Mouse (Mus musculus) MEL (cell line): ENCODE measurements around the gene Il17c. TPM values are rescaled to one million over a fixed set of nuclear protein-coding genes. Genes with fewer than 3 reads are reported as not detected.

Experiments
- DNase-seq: peaks from one replicate; pipeline ENCODE4 v3.0.0; 2011; ENCODE audit warnings: low read depth, low spot score
- H3K27ac ChIP-seq: 2 replicates; pipeline ENCODE4 v1.5.1; 2012; ENCODE audit warnings: low read depth, mild to moderate bottlenecking, control low read depth, low read length, moderate library complexity; ENCODE audit not compliant: control insufficient read depth
- H3K27me3 ChIP-seq, 2 experiments: fragments of 150-350 bp in 1 of 2; sonication (generic) in 1 of 2; 2 replicates each; pipeline ENCODE4 v1.6.1; 2012; ENCODE audit warnings: low read length in 2 of 2, mild to moderate bottlenecking in 2 of 2, improper control_type of control experiment in 1 of 2, moderate library complexity in 1 of 2; ENCODE audit not compliant: insufficient read depth in 2 of 2, control insufficient read depth in 1 of 2
- H3K36me3 ChIP-seq, 2 experiments: 2 replicates each; pipeline ENCODE4 v1.6.1; 2012 to 2014; ENCODE audit warnings: low read length in 2 of 2, improper control_type of control experiment in 1 of 2, inconsistent platforms in 1 of 2, mild to moderate bottlenecking in 1 of 2; ENCODE audit not compliant: insufficient read depth in 2 of 2, control insufficient read depth in 1 of 2
- H3K4me1 ChIP-seq, 2 experiments: fragments of 150-350 bp in 1 of 2; sonication (generic) in 1 of 2; 2 replicates each; pipeline ENCODE4 v1.6.1; 2012; ENCODE audit warnings: low read length in 2 of 2, improper control_type of control experiment in 1 of 2, mild to moderate bottlenecking in 1 of 2; ENCODE audit not compliant: insufficient read depth in 2 of 2, control insufficient read depth in 1 of 2
- H3K4me3 ChIP-seq, 2 experiments: fragments of 150-350 bp in 1 of 2; sonication (generic) in 1 of 2; 2 replicates each; pipeline ENCODE4 v1.5.1; 2012; ENCODE audit warnings: low read depth in 2 of 2, low read length in 2 of 2, mild to moderate bottlenecking in 2 of 2, moderate library complexity in 2 of 2, control low read depth in 1 of 2, improper control_type of control experiment in 1 of 2; ENCODE audit not compliant: control insufficient read depth in 1 of 2, insufficient read depth in 1 of 2
- H3K79me2 ChIP-seq: 2 replicates; pipeline ENCODE4 v1.6.1; 2012; ENCODE audit warnings: mild to moderate bottlenecking, low read length, moderate library complexity; ENCODE audit not compliant: control insufficient read depth, poor library complexity, insufficient read depth
- H3K9ac ChIP-seq: 2 replicates; pipeline ENCODE4 v1.6.1; 2012; ENCODE audit warnings: low read depth, mild to moderate bottlenecking, control low read depth, low read length, moderate library complexity; ENCODE audit not compliant: control insufficient read depth, poor library complexity, severe bottlenecking
- H3K9me3 ChIP-seq: fragments of 150-350 bp; sonication (generic); replicated peaks from 2 replicates; pipeline ENCODE4 v1.6.1; 2012; ENCODE audit warnings: mild to moderate bottlenecking, low read length, improper control_type of control experiment, moderate library complexity; ENCODE audit not compliant: insufficient read depth
- CHD1 ChIP-seq: IDR thresholded peaks from 2 replicates; pipeline ENCODE4 v1.6.1; 2012; ENCODE audit warnings: low read depth, mild to moderate bottlenecking, inconsistent platforms, low read length, improper control_type of control experiment
- CTCF ChIP-seq, 3 experiments: IDR thresholded peaks in 2 of 3; conservative IDR thresholded peaks in 1 of 3; 2 replicates each; pipeline ENCODE4 v1.5.1; 2011 to 2012; ENCODE audit warnings: low read length in 3 of 3, low read depth in 2 of 3, mild to moderate bottlenecking in 2 of 3, improper control_type of control experiment in 1 of 3, inconsistent platforms in 1 of 3, mixed read lengths in 1 of 3, moderate library complexity in 1 of 3; ENCODE audit not compliant: control insufficient read depth in 1 of 3, insufficient read depth in 1 of 3, poor library complexity in 1 of 3, severe bottlenecking in 1 of 3
- E2F4 ChIP-seq: IDR thresholded peaks from 2 replicates; pipeline ENCODE4 v1.6.1; 2011; ENCODE audit warnings: low read depth, low read length, improper control_type of control experiment, borderline replicate concordance
- EP300 ChIP-seq, 2 experiments: IDR thresholded peaks; 2 replicates each; pipeline ENCODE4 v1.6.1; 2011; ENCODE audit warnings: improper control_type of control experiment in 2 of 2, low read length in 2 of 2, low read depth in 1 of 2, mild to moderate bottlenecking in 1 of 2
- ETS1 ChIP-seq: IDR thresholded peaks from 2 replicates; pipeline ENCODE4 v1.6.1; 2012; ENCODE audit warnings: low read depth, mild to moderate bottlenecking, inconsistent platforms, low read length, improper control_type of control experiment, moderate library complexity
- GATA1 ChIP-seq: IDR thresholded peaks from 2 replicates; pipeline ENCODE4 v1.6.1; 2011; ENCODE audit warnings: low read depth, low read length, improper control_type of control experiment
- JUND ChIP-seq: IDR thresholded peaks from 2 replicates; pipeline ENCODE4 v1.6.1; 2011; ENCODE audit warnings: low read depth, mild to moderate bottlenecking, improper control_type of control experiment, low read length
- MAX ChIP-seq: IDR thresholded peaks from 2 replicates; pipeline ENCODE4 v1.6.1; 2011; ENCODE audit warnings: low read length, improper control_type of control experiment
- MEF2A ChIP-seq: IDR thresholded peaks from 2 replicates; pipeline ENCODE4 v1.6.1; 2014; ENCODE audit warnings: low read depth, mild to moderate bottlenecking, inconsistent platforms, low read length, improper control_type of control experiment; ENCODE audit not compliant: poor library complexity, insufficient replicate concordance, severe bottlenecking; ENCODE audit errors: extremely low read depth
- NRF1 ChIP-seq: IDR thresholded peaks from 2 replicates; pipeline ENCODE4 v1.6.1; 2014; ENCODE audit warnings: low read depth, mild to moderate bottlenecking, inconsistent platforms, low read length, improper control_type of control experiment, moderate library complexity; ENCODE audit not compliant: poor library complexity, insufficient read depth, severe bottlenecking
- POLR2AphosphoS2 ChIP-seq: IDR thresholded peaks from 2 replicates; pipeline ENCODE4 v1.6.1; 2011; ENCODE audit warnings: low read length, improper control_type of control experiment
- POLR2AphosphoS5 ChIP-seq: IDR thresholded peaks from 2 replicates; pipeline ENCODE4 v1.6.1; 2012; ENCODE audit warnings: low read depth, borderline replicate concordance, mild to moderate bottlenecking, inconsistent platforms, low read length, moderate library complexity, mixed read lengths
- RAD21 ChIP-seq: IDR thresholded peaks from 2 replicates; pipeline ENCODE4 v1.6.1; 2011; ENCODE audit warnings: mild to moderate bottlenecking, low read depth, low read length, improper control_type of control experiment
- SIN3A ChIP-seq: IDR thresholded peaks from 2 replicates; pipeline ENCODE4 v1.6.1; 2012; ENCODE audit warnings: low read length, improper control_type of control experiment, inconsistent platforms
- TAL1 ChIP-seq: IDR thresholded peaks from 2 replicates; pipeline ENCODE4 v1.6.1; 2012; ENCODE audit warnings: mild to moderate bottlenecking, inconsistent platforms, low read length, moderate library complexity, mixed read lengths
- TBP ChIP-seq: IDR thresholded peaks from 2 replicates; pipeline ENCODE4 v1.8.0; 2011; ENCODE audit warnings: low read depth, low read length, improper control_type of control experiment
- USF2 ChIP-seq, 2 experiments: IDR thresholded peaks; 2 replicates each; pipeline ENCODE4 v1.6.1; 2011 to 2012; ENCODE audit warnings: improper control_type of control experiment in 2 of 2, low read length in 2 of 2, borderline replicate concordance in 1 of 2, inconsistent platforms in 1 of 2, low read depth in 1 of 2, mild to moderate bottlenecking in 1 of 2; ENCODE audit not compliant: insufficient read depth in 1 of 2
- ZNF384 ChIP-seq: IDR thresholded peaks from 2 replicates; pipeline ENCODE4 v1.6.1; 2012; ENCODE audit warnings: low read depth, mild to moderate bottlenecking, inconsistent platforms, low read length, improper control_type of control experiment
- polyA plus RNA-seq, 2 experiments: library from polyadenylated mRNA; stranded (reverse) in 1 of 2; unstranded in 1 of 2; fragments of >175 nt in 1 of 2; fragments of >200 nt in 1 of 2; gene quantifications; 2 replicates each; pipeline versions ENCODE4 v1.2.1 to v1.2.4; 2012; ENCODE audit warnings: low replicate concordance in 2 of 2, low read depth in 1 of 2; ENCODE audit not compliant: insufficient read length in 2 of 2, insufficient read depth in 1 of 2, missing spikeins in 1 of 2
- total RNA-seq: library from RNA; depleted of rRNA; stranded (reverse); fragments of 300-350 nt; gene quantifications from 2 replicates; pipeline ENCODE4 v1.2.3, GENCODE M21; 2012; rRNA removed

The Il17c gene
- total and polyA plus RNA-seq, 3 experiments = 0.43 TPM; not detected in 2

GRCm38 (mm10) chr8:122470691-122471090 lies 48.9 kb downstream of the Il17c start:
- Histone ChIP-seq H3K4me1 (peaks cover 6 to 19% of the 10 kb centered on the region in 2 experiments), H3K27me3 (no peaks in the 10 kb centered on the region), H3K9ac (no peak overlapping the region), H3K79me2 (peaks cover 10% of the 10 kb centered on the region), H3K9me3 (no peaks in the 10 kb centered on the region), H3K36me3 (peaks cover 0 to 13% of the 10 kb centered on the region in 2 experiments; a peak in 3 of 4 replicates), H3K27ac (no peak overlapping the region), H3K4me3 (no peak overlapping the region)
- no peak for TF ChIP-seq RAD21
- no peak for TF ChIP-seq TAL1
- TF ChIP-seq CTCF (IDR thresholded peaks at IDR 0.05 in 2 of 3, conservative IDR thresholded peaks at IDR 0.05 in 1 of 3; ENCODE audit: control insufficient read depth in 1 of 3, insufficient read depth in 1 of 3, low read depth in 2 of 3, low read length in 3 of 3, poor library complexity in 1 of 3, severe bottlenecking in 1 of 3) = no peak
- no peak for TF ChIP-seq TBP
- no peak for TF ChIP-seq USF2 (IDR thresholded peaks at IDR 0.05; ENCODE audit: borderline replicate concordance in 1 of 2, insufficient read depth in 1 of 2, low read depth in 1 of 2, low read length in 2 of 2)
- no peak for TF ChIP-seq NRF1
- no peak for TF ChIP-seq MAX
- TF ChIP-seq GATA1 = no peak
- TF ChIP-seq EP300 (IDR thresholded peaks at IDR 0.05; ENCODE audit: low read depth in 1 of 2, low read length in 2 of 2) = no peak
- no peak for TF ChIP-seq ZNF384
- TF ChIP-seq E2F4 = no peak
- TF ChIP-seq ETS1 = no peak
- TF ChIP-seq JUND = no peak
- TF ChIP-seq MEF2A = no peak
- TF ChIP-seq SIN3A = no peak
- no peak for TF ChIP-seq POLR2AphosphoS5
- no peak for TF ChIP-seq POLR2AphosphoS2
- TF ChIP-seq CHD1 = no peak
- peak; percentile 10 for DNase-seq

Other genes with a start within 250 kb of the Il17c start
- gene Zfpm1, start 139.9 kb upstream of the Il17c start, total RNA-seq = 104 and 133 TPM in 2 replicates
- 100 to 1,000 TPM; 260 to 343 TPM for gene Zfpm1, start 139.9 kb upstream of the Il17c start, polyA plus RNA-seq
- gene Trhr2, start 61.3 kb upstream of the Il17c start, total RNA-seq = 0.12 TPM in 1 of 2 replicates, not detected in the other
- gene Trhr2, start 61.3 kb upstream of the Il17c start, polyA plus RNA-seq = under 1 TPM in 1 of 2 experiments, not detected in 1; 0.07 TPM
- 84.3 and 98.5 TPM in 2 replicates for gene Zc3h18, start 45.4 kb upstream of the Il17c start, total RNA-seq
- gene Zc3h18, start 45.4 kb upstream of the Il17c start, polyA plus RNA-seq = 100 to 1,000 TPM in 1 of 2 experiments, 10 to 100 TPM in 1; 30.2 to 122 TPM
- 299 and 344 TPM in 2 replicates for gene Cyba, start 10.9 kb downstream of the Il17c start, total RNA-seq
- gene Cyba, start 10.9 kb downstream of the Il17c start, polyA plus RNA-seq = 100 to 1,000 TPM; 321 to 338 TPM
- gene Mvd, start 21.4 kb downstream of the Il17c start, total RNA-seq = 20.6 and 20.8 TPM in 2 replicates
- gene Mvd, start 21.4 kb downstream of the Il17c start, polyA plus RNA-seq = 10 to 100 TPM in 1 of 2 experiments, not detected in 1; 25.5 TPM
- not detected in 2 replicates for gene Snai3, start 38.7 kb downstream of the Il17c start, total RNA-seq
- gene Snai3, start 38.7 kb downstream of the Il17c start, polyA plus RNA-seq = under 1 TPM in 1 of 2 experiments, not detected in 1; 0.06 TPM
- gene Rnf166, start 54.0 kb downstream of the Il17c start, total RNA-seq = 12.0 and 18.6 TPM in 2 replicates
- 10 to 100 TPM in 1 of 2 experiments, not detected in 1; 37.7 TPM for gene Rnf166, start 54.0 kb downstream of the Il17c start, polyA plus RNA-seq
- 44.4 and 57.4 TPM in 2 replicates for gene Ctu2, start 54.1 kb downstream of the Il17c start, total RNA-seq
- gene Ctu2, start 54.1 kb downstream of the Il17c start, polyA plus RNA-seq = 10 to 100 TPM in 1 of 2 experiments, not detected in 1; 44.0 TPM
- gene Piezo1, start 129.3 kb downstream of the Il17c start, total RNA-seq = 144 and 155 TPM in 2 replicates
- 100 to 1,000 TPM in 1 of 2 experiments, 10 to 100 TPM in 1; 35.1 to 223 TPM for gene Piezo1, start 129.3 kb downstream of the Il17c start, polyA plus RNA-seq
- gene Cdt1, start 146.0 kb downstream of the Il17c start, total RNA-seq = 64.3 and 74.6 TPM in 2 replicates
- 10 to 100 TPM in 1 of 2 experiments, not detected in 1; 84.5 TPM for gene Cdt1, start 146.0 kb downstream of the Il17c start, polyA plus RNA-seq
- gene Aprt, start 154.9 kb downstream of the Il17c start, total RNA-seq = 239 and 243 TPM in 2 replicates
- gene Aprt, start 154.9 kb downstream of the Il17c start, polyA plus RNA-seq = 100 to 1,000 TPM in 1 of 2 experiments, not detected in 1; 287 TPM
- 1.7 and 2.1 TPM in 2 replicates for gene Galns, start 189.4 kb downstream of the Il17c start, total RNA-seq
- gene Galns, start 189.4 kb downstream of the Il17c start, polyA plus RNA-seq = 1 to 10 TPM in 1 of 2 experiments, not detected in 1; 3.0 TPM
- 21.6 and 21.7 TPM in 2 replicates for gene Trappc2l, start 189.6 kb downstream of the Il17c start, total RNA-seq
- 10 to 100 TPM in 1 of 2 experiments, not detected in 1; 15.1 TPM for gene Trappc2l, start 189.6 kb downstream of the Il17c start, polyA plus RNA-seq
- not detected in 2 replicates for gene Pabpn1l, start 200.7 kb downstream of the Il17c start, total RNA-seq
- gene Pabpn1l, start 200.7 kb downstream of the Il17c start, polyA plus RNA-seq = under 1 TPM in 1 of 2 experiments, not detected in 1; 0.15 TPM